Mouse (Mus musculus): ENCODE results near the gene Itih2.

GRCm38 (mm10) chr2:10127471-10127870 is 3.7 kb downstream of the Itih2 start:
- TF ChIP-seq MAFK (IDR thresholded peaks at IDR 0.05; ENCODE audit: insufficient read depth, low read depth, low read length) (no peak), CHD2 (IDR thresholded peaks at IDR 0.05; ENCODE audit: low read depth, low read length) (no peak), HCFC1 (IDR thresholded peaks at IDR 0.05; ENCODE audit: borderline replicate concordance, insufficient read depth, low read length) (no peak), ZNF384 (IDR thresholded peaks at IDR 0.05; ENCODE audit: low read depth, low read length) (no peak)

Measured in ES-E14 (cell line).